Mouse (Mus musculus) thymus, postnatal 14 days (tissue): ENCODE data around the gene Clec10a.

Experiments used
- DNase-seq: peaks from one replicate; pipeline ENCODE4 v3.0.0; 2021

The Clec10a gene

GRCm38 (mm10) chr11:70219873-70220272 lies 63.9 kb downstream of the Clec10a start:
- no peak for DNase-seq

- no peak for DNase-seq
Observed at GRCm38 (mm10) chr11:70220323-70220722, 64.3 kb downstream of the Clec10a start.
